Mouse (Mus musculus) forebrain, embryonic 12.5 days (tissue): ENCODE results near the gene Ifrd2. TPM values are rescaled to one million over a fixed set of nuclear protein-coding genes. Genes with fewer than 3 reads are reported as not detected.

Experiments used
- ATAC-seq: fragments of 200-750 bp; cut with Nextera tagmentation; 2 replicates; pipeline ENCODE4 v1.8.0; 2017; ENCODE audit warnings: moderate TSS enrichment; ENCODE audit not compliant: low FRiP score
- H3K27ac ChIP-seq: fragments of 300-500 bp; sonication (generic); 2 replicates; pipeline ENCODE4 v1.5.1; 2016; ENCODE audit warnings: mild to moderate bottlenecking
- H3K27me3 ChIP-seq: fragments of 300-500 bp; sonication (generic); 2 replicates; pipeline ENCODE4 v1.6.1; 2016; ENCODE audit warnings: mild to moderate bottlenecking
- H3K36me3 ChIP-seq: fragments of 300-500 bp; sonication (generic); replicated peaks from 2 replicates; pipeline ENCODE4 v1.6.1; 2016; ENCODE audit warnings: mild to moderate bottlenecking
- H3K4me1 ChIP-seq: fragments of 300-500 bp; sonication (generic); 2 replicates; pipeline ENCODE4 v1.6.1; 2016
- H3K4me2 ChIP-seq: fragments of 300-500 bp; sonication (generic); 2 replicates; pipeline ENCODE4 v1.6.1; 2016; ENCODE audit warnings: mild to moderate bottlenecking, moderate library complexity
- H3K4me3 ChIP-seq: fragments of 300-500 bp; sonication (generic); replicated peaks from 2 replicates; pipeline ENCODE4 v1.5.1; 2016; ENCODE audit warnings: mild to moderate bottlenecking
- H3K9ac ChIP-seq: fragments of 300-500 bp; sonication (generic); 2 replicates; pipeline ENCODE4 v1.6.1; 2016; ENCODE audit warnings: mild to moderate bottlenecking
- H3K9me3 ChIP-seq: fragments of 300-500 bp; sonication (generic); 2 replicates; pipeline ENCODE4 v1.6.1; 2016
- WGBS: fragments of 180-500 bp; shearing (Covaris S2); methylation state at CpG from one replicate; pipeline ENCODE4 v1.1.7; 2016; 5-methylcytosine and 5-hydroxymethylcytosine counted together
- polyA plus RNA-seq: library from polyadenylated mRNA; unstranded; fragments of >200 nt; fragmentation: Nextera tagmentation; extraction: Ambion mirVana; gene quantifications from 2 replicates; pipeline ENCODE4 v1.2.1, GENCODE M21; 2016

Gene Ifrd2
- polyA plus RNA-seq, 1 experiment from 2014 or later = 22.1 TPM

DNA sequence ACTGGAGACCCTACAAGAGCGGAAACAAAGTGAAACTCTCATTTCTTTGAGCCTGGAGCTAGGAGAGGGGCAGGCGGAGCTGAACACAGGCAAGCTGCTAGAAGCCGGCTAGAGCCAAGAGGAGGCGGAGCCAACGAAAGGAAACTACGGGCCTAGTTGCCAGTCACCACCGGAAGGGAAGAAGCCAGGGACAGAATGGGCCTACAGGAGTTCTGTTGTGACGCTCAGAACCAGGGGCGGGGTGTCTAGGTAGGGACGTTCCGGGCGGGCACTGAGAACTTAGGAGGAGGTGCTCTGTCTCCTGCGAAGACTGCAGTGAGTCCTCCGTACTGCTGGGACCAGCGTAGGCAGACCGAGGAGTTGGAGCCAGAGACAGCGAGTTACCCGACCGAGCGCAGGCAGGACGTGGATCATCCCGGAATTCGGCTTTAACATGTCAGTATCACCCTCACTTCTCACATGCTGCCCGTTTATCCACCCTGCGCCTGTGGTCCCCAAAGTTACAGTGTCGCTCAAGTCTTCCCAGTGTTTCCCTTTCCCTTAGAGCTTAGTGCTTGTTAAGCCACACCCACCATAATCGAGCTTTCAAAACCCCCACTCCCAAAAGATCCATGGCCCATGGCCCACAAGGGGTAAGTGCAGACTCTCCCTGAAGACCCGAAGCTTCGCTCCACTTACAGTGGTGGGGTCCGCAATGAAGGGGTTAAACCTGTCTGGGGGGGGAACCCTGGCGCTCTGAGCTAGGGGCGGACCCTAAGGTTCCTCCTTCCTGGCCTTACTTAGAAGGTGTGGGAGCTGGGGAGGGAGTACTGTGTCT, 6.7 kb upstream of the Ifrd2 start, which contains the start of gene Hyal3:
Gene Hyal3 (plus strand): TSS at position 318 of the 817 bp plus-strand sequence.
- H3K4me1 ChIP-seq = peaks cover 49% of the 10 kb centered on the region
- H3K4me3 ChIP-seq = peak within 1 kb of the TSS; percentile 61
- peak; percentile 78 for ATAC-seq
- peak within 1 kb of the TSS; percentile 88 for H3K27ac ChIP-seq
- no peaks in the 10 kb centered on the region for H3K27me3 ChIP-seq
- 1% methylated on average over 32 of the region's 32 CpGs for WGBS
- no peaks in the 10 kb centered on the region for H3K9me3 ChIP-seq
- peaks cover 10% of the 10 kb centered on the region for H3K36me3 ChIP-seq
- H3K9ac ChIP-seq = peak within 1 kb of the TSS; percentile 77
- peak within 1 kb of the TSS; percentile 92 for H3K4me2 ChIP-seq

DNA sequence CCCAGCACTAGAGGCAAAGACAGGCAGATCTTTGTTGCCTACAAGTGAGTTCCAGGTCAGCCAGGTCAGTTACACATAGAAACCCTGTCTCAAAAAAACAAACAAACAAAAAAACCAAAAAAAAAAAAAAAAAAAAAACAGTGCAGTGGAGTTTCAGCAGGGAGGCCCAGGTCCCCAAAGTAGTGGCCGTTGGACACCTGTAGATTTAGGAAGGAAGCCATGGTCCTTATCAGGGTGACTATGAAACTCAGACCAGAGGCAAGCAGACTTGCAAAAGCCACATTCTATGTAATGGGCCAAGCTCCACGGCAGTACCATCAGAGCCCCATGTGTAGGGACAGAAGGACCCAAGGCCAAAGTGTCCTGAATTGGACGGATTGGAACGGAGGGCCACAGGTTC, 5.9 kb upstream of the Ifrd2 start:
- 81% methylated on average over 4 of the region's 4 CpGs for WGBS
- Histone ChIP-seq H3K9ac (peak overlapping the region; percentile 77), H3K27me3 (no peaks in the 10 kb centered on the region), H3K4me3 (peak overlapping the region; percentile 61), H3K36me3 (peaks cover 10% of the 10 kb centered on the region), H3K4me2 (peak overlapping the region; percentile 92), H3K4me1 (peaks cover 42% of the 10 kb centered on the region), H3K27ac (no peak overlapping the region), H3K9me3 (no peaks in the 10 kb centered on the region)
- ATAC-seq = no peak

DNA sequence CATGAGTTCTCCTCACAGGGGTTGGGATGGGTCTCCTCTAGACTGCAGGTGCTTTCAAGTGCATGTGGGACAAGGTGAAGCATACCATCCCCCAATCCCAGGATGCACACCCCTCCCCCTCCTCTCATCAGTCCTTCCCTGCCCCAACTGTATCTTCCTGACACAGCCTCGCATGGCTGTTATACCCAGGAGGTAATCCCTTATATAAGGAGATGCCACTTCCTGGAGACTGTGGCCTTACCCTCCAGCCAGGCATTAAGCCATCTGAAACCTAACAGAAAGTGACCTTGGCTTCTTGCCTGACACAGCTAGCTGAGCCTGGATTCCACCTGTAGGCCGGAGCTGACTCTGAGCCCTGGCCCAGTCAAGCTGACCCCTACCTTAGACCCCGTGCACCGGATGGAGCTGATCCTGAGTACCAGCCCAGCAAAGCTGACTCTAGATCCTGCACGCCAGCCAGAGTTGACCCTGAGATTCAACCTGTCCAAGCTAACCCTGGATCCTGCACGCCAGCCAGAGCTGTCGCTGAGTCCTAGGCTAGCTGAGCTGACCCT, 4.9 kb upstream of the Ifrd2 start:
- H3K4me2 ChIP-seq = no peak overlapping the region
- H3K27ac ChIP-seq = no peak overlapping the region
- H3K4me1 ChIP-seq = peaks cover 32% of the 10 kb centered on the region
- no peaks in the 10 kb centered on the region for H3K27me3 ChIP-seq
- no peak overlapping the region for H3K4me3 ChIP-seq
- no peaks in the 10 kb centered on the region for H3K9me3 ChIP-seq
- H3K9ac ChIP-seq = no peak overlapping the region
- peaks cover 10% of the 10 kb centered on the region for H3K36me3 ChIP-seq
- 89% methylated on average over 7 of the region's 7 CpGs for whole genome bisulfite sequencing
- no peak for ATAC-seq

DNA sequence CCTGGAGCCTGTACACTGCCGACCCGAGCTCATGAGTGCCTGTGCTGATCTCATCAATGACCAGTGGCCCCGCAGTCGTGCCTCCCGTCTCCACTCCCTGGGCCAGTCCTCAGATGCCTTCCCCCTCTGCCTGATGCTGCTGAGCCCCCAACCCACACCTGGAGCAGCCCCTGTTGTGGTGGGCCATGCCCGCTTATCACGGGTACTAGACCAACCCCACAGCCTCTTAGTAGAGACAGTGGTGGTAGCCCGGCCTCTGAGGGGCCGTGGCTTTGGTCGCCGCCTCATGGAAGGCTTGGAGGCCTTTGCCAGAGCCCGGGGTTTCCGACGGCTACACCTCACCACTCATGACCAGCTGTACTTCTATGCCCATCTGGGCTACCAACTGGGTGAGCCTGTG, 4.3 kb upstream of the Ifrd2 start:
- H3K9me3 ChIP-seq = no peaks in the 10 kb centered on the region
- 85% methylated on average over 14 of the region's 14 CpGs for WGBS
- H3K9ac ChIP-seq = no peak overlapping the region
- ATAC-seq = no peak
- peaks cover 35% of the 10 kb centered on the region for H3K4me1 ChIP-seq
- no peak overlapping the region for H3K4me2 ChIP-seq
- no peak overlapping the region for H3K4me3 ChIP-seq
- no peak overlapping the region for H3K27ac ChIP-seq
- H3K27me3 ChIP-seq = no peaks in the 10 kb centered on the region
- H3K36me3 ChIP-seq = peaks cover 10% of the 10 kb centered on the region

DNA sequence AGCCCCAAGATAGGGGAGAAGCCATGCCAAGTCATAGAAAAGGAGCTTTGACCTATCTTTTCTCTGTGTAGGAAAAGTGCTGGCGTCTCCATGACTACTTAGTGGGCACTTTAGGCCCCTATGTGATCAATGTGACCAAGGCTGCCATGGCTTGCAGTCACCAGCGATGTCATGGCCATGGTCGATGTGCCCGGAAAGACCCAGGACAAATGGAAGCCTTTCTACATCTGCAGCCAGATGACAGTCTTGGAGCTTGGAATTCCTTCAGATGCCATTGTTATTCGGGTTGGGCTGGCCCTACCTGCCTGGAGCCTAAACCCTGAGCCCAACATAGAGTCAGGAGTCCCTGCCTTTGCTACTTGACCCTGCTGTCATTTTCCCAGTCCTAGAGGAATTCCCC, 938 bp upstream of the Ifrd2 start:
- Histone ChIP-seq H3K4me1 (peaks cover 21% of the 10 kb centered on the region), H3K9ac (no peak overlapping the region), H3K27me3 (no peaks in the 10 kb centered on the region), H3K27ac (no peak overlapping the region), H3K4me3 (no peak overlapping the region), H3K4me2 (no peak overlapping the region; the same call in 1 of the 2 replicates), H3K9me3 (no peaks in the 10 kb centered on the region), H3K36me3 (peaks cover 28% of the 10 kb centered on the region)
- ATAC-seq = no peak
- WGBS = 92% methylated on average over 5 of the region's 5 CpGs

GRCm38 (mm10) chr9:107587833-107588639, 594 bp downstream of the Ifrd2 start:
- no peak for ATAC-seq
- H3K4me2 ChIP-seq = peak overlapping the region; percentile 85
- WGBS = 7% methylated on average over 33 of the region's 33 CpGs
- peak overlapping the region; percentile 66 for H3K9ac ChIP-seq
- peaks cover 11% of the 10 kb centered on the region for H3K4me1 ChIP-seq
- H3K36me3 ChIP-seq = peaks cover 42% of the 10 kb centered on the region
- no peaks in the 10 kb centered on the region for H3K27me3 ChIP-seq
- H3K27ac ChIP-seq = no peak overlapping the region
- H3K4me3 ChIP-seq = peak overlapping the region; percentile 78
- no peaks in the 10 kb centered on the region for H3K9me3 ChIP-seq

GRCm38 (mm10) chr9:107590058-107590772, 2.8 kb downstream of the Ifrd2 start:
- WGBS = 93% methylated on average over 25 of the region's 25 CpGs
- Histone ChIP-seq H3K9ac (no peak overlapping the region), H3K27ac (no peak overlapping the region), H3K9me3 (no peaks in the 10 kb centered on the region), H3K4me1 (peaks cover 11% of the 10 kb centered on the region), H3K4me2 (no peak overlapping the region), H3K27me3 (no peaks in the 10 kb centered on the region), H3K36me3 (peaks cover 46% of the 10 kb centered on the region), H3K4me3 (no peak overlapping the region)
- ATAC-seq = no peak

DNA sequence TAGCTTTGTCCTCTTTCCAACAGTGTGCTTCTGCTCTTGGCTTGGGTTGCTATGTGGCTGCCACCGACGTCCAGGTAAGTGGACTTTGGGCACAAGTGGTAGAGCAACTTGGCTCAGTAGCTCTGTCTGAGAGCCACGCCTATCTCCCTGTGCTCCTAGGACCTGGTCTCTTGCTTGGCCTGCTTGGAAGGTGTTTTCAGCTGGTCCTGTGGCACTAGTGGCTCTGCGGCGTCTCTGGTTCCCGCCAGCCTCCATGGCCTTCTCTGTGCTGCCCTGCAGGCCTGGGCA, 3.3 kb downstream of the Ifrd2 start:
- peaks cover 46% of the 10 kb centered on the region for H3K36me3 ChIP-seq

GRCm38 (mm10) chr9:107593101-107593976, 5.9 kb downstream of the Ifrd2 start:
- 81% methylated on average over 11 of the region's 11 CpGs for WGBS
- H3K4me2 ChIP-seq = no peak overlapping the region
- peaks cover 7% of the 10 kb centered on the region for H3K4me1 ChIP-seq

More for the DNA sequence above, 3.3 kb downstream of the Ifrd2 start:
- Histone ChIP-seq H3K4me2 (no peak overlapping the region), H3K4me1 (peaks cover 11% of the 10 kb centered on the region), H3K4me3 (no peak overlapping the region), H3K27me3 (no peaks in the 10 kb centered on the region), H3K27ac (no peak overlapping the region), H3K9me3 (no peaks in the 10 kb centered on the region), H3K9ac (no peak overlapping the region)
- ATAC-seq = no peak
- WGBS = 96% methylated on average over 6 of the region's 6 CpGs

DNA sequence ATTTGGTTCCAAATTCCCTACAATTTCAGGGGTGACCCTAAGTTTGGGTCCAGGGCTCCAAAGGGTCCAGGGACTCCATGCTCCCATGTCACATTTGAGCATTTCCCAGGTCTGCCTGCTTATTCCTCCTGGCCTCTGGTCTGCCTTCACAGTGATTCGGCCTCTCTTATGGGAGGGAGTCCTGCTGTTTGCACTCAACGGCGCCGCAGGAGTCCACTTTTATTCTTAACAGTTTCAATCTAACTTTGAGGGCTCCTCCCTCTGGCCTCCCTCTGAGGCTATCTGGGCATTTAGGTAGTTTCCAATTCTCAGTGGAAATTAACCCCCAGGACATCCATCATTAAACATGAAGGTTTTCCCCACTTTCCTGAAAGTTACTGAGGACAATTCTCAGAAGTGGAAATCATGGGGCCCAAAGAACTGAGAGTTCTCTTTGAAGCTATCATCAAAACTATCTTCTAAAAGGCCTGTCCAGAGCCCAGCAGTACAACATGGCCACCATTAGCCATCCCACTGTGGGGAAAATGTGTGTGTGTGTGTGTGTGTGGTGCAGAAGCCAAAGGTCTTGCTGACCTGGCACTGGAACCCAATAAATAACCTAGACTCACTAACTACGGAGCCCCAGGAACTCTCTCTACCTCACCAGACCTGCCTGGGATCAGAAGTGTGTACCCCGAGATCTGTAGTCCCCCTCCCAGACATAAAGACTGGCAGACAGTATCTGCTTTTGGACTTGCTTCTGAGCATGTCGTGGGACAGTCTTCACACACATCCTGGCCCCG, 7.0 kb downstream of the Ifrd2 start:
- Histone ChIP-seq H3K36me3 (peaks cover 46% of the 10 kb centered on the region), H3K9ac (no peak overlapping the region), H3K27me3 (0 out of 2 replicates have a peak, but pooled peaks cover 5% of the 10 kb centered on the region), H3K4me2 (no peak overlapping the region), H3K4me1 (no peaks in the 10 kb centered on the region), H3K4me3 (no peak overlapping the region), H3K27ac (no peak overlapping the region), H3K9me3 (no peaks in the 10 kb centered on the region)
- WGBS = 78% methylated on average over 8 of the region's 8 CpGs
- ATAC-seq = no peak

More at GRCm38 (mm10) chr9:107593101-107593976, 5.9 kb downstream of the Ifrd2 start:
- Histone ChIP-seq H3K4me3 (no peak overlapping the region), H3K27me3 (no peaks in the 10 kb centered on the region), H3K27ac (no peak overlapping the region), H3K9ac (no peak overlapping the region), H3K36me3 (peaks cover 46% of the 10 kb centered on the region), H3K9me3 (no peaks in the 10 kb centered on the region)
- ATAC-seq = no peak
